Mouse (Mus musculus): ENCODE data around the gene Fam131a. TPM values are rescaled to one million over a fixed set of nuclear protein-coding genes. Genes with fewer than 3 reads are reported as not detected.
A peak's percentile ranks its signal among the peaks of the same experiment; 100 is the strongest.

Fam131a gene
- total RNA-seq, 2 experiments from 2014 or later, result 303 to 372 TPM

GRCm38 (mm10) chr16:20732925-20733730 is 40.1 kb downstream of the Fam131a start, which contains the start of gene Chrd:
Gene Chrd (plus strand): TSS chr16:20733127.
- intact Hi-C loops (cut with DNase I), result no loop called here
- peak; percentile 65 to 77 for DNase-seq (ENCODE audit: low spot score in 2 of 2)

GRCm38 (mm10) chr16:20733731-20734730 is 41.0 kb downstream of the Fam131a start, which contains the start of gene Thpo:
Gene Thpo (minus strand): TSS chr16:20734511.
- no peak for DNase-seq (ENCODE audit: low spot score in 2 of 2)
- intact Hi-C loops (cut with DNase I), result no loop called here

GRCm38 (mm10) chr16:20735651-20736050 is 42.6 kb downstream of the Fam131a start:
- no peak for DNase-seq (ENCODE audit: low spot score in 2 of 2)
- intact Hi-C loops (cut with DNase I), result no loop called here

- DNase-seq (ENCODE audit: low spot score in 2 of 2), result no peak
- intact Hi-C loops (cut with DNase I), result no loop called here
Measured at GRCm38 (mm10) chr16:20736168-20736567, 43.1 kb downstream of the Fam131a start.

- intact Hi-C loops (cut with DNase I), result no loop called here
- DNase-seq (ENCODE audit: low spot score in 2 of 2), result no peak
Measured at GRCm38 (mm10) chr16:20736823-20737222, 43.8 kb downstream of the Fam131a start.

- intact Hi-C loops (cut with DNase I), result no loop called here
- no peak for DNase-seq (ENCODE audit: low spot score in 2 of 2)
Measured at GRCm38 (mm10) chr16:20739845-20740244, 46.8 kb downstream of the Fam131a start.

- DNase-seq (ENCODE audit: low spot score in 2 of 2), result peak; percentile 83
- intact Hi-C loops (cut with DNase I), result no loop called here
Measured at GRCm38 (mm10) chr16:20746641-20747040, 53.6 kb downstream of the Fam131a start.

- DNase-seq (ENCODE audit: low spot score in 2 of 2), result no peak
- intact Hi-C loops (cut with DNase I), result no loop called here
Measured at GRCm38 (mm10) chr16:20750518-20750917, 57.5 kb downstream of the Fam131a start.

Other genes starting within 250 kb of the Fam131a start
- 10 to 100 TPM; 56.4 to 66.8 TPM for gene Eif2b5, start 194.4 kb upstream of the Fam131a start, total RNA-seq (2021)
- 10 to 100 TPM; 63.5 to 75.7 TPM for gene Dvl3, start 176.3 kb upstream of the Fam131a start, total RNA-seq (2021)
- 100 to 1,000 TPM; 792 to 907 TPM for gene Ap2m1, start 157.8 kb upstream of the Fam131a start, total RNA-seq (2021)
- gene Abcf3, start 144.7 kb upstream of the Fam131a start, total RNA-seq (2021), result 100 to 1,000 TPM in 1 of 2 experiments, 10 to 100 TPM in 1; 88.3 to 102 TPM
- 10 to 100 TPM; 43.0 to 63.7 TPM for gene Vwa5b2, start 103.8 kb upstream of the Fam131a start, total RNA-seq (2021)
- gene Eef1akmt4, start 81.6 kb upstream of the Fam131a start, total RNA-seq (2021), result 1 to 10 TPM; 1.4 to 2.0 TPM
- gene Gm49333, start 81.6 kb upstream of the Fam131a start, total RNA-seq (2021), result not detected
- gene Alg3, start 81.5 kb upstream of the Fam131a start, total RNA-seq (2021), result 10 to 100 TPM; 14.5 to 14.6 TPM
- gene Camk2n2, start 72.0 kb upstream of the Fam131a start, total RNA-seq (2021), result 100 to 1,000 TPM; 166 to 199 TPM
- gene Ece2, start 63.4 kb upstream of the Fam131a start, total RNA-seq (2021), result 10 to 100 TPM; 19.4 to 28.5 TPM
- 100 to 1,000 TPM; 214 to 240 TPM for gene Psmd2, start 41.6 kb upstream of the Fam131a start, total RNA-seq (2021)
- 100 to 1,000 TPM; 281 to 286 TPM for gene Eif4g1, start 24.9 kb upstream of the Fam131a start, total RNA-seq (2021)
- 10 to 100 TPM; 21.7 to 25.5 TPM for gene Polr2h, start 24.4 kb downstream of the Fam131a start, total RNA-seq (2021)
- 10 to 100 TPM; 59.1 to 72.2 TPM for gene Clcn2, start 24.5 kb downstream of the Fam131a start, total RNA-seq (2021)
- gene Chrd, start 39.9 kb downstream of the Fam131a start, total RNA-seq (2021), result 10 to 100 TPM; 33.6 to 46.4 TPM
- 1 to 10 TPM; 2.9 to 7.8 TPM for gene Thpo, start 41.3 kb downstream of the Fam131a start, total RNA-seq (2021)

All from left cerebral cortex, postnatal 36 days (tissue).